Mouse (Mus musculus): Measurements from ENCODE around the gene Nid1.
"Not testable (repeated sequence)": the region's sequence is repeated elsewhere in the genome, so short reads cannot be mapped to it uniquely, and the experiment has no call there.

Nid1 gene

DNA sequence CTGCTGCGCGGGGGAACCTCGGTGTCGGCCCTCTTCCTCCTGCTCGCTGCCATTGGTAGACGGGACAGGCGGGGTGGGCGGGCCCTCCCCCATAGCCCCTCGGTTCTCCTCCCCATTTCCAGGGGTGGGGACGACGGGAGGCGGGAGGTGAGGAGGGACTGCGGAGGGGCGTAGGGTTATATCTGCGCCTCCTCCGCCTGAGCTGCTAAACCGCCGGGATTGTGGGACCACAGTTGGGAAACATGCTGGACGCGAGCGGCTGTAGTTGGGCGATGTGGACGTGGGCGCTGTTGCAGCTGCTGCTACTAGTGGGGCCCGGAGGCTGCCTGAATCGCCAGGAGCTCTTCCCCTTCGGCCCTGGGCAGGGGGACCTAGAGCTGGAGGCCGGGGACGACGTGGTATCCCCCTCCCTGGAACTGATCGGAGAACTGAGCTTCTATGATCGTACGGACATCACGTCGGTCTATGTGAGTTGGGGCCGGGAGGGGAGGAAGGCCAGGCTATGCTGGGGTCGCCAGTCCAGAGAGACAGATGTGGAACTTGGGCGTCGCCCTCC lies at the start of gene Nid1:
TSS of gene Nid1 (plus strand) at position 92 of the 556 bp plus-strand sequence.
- peak; percentile 88 for ATAC-seq (ENCODE audit: low TSS enrichment)

- ATAC-seq (ENCODE audit: low TSS enrichment): peak; percentile 90
Observed at GRCm38 (mm10) chr13:13393228-13394095, 43.9 kb upstream of the Nid1 start, which contains the start of gene Gpr137b. TSS of gene Gpr137b (minus strand) at chr13:13394014.

GRCm38 (mm10) chr13:13394096-13394395 lies 43.3 kb upstream of the Nid1 start:
- peak; percentile 45 for ATAC-seq (ENCODE audit: low TSS enrichment)

DNA sequence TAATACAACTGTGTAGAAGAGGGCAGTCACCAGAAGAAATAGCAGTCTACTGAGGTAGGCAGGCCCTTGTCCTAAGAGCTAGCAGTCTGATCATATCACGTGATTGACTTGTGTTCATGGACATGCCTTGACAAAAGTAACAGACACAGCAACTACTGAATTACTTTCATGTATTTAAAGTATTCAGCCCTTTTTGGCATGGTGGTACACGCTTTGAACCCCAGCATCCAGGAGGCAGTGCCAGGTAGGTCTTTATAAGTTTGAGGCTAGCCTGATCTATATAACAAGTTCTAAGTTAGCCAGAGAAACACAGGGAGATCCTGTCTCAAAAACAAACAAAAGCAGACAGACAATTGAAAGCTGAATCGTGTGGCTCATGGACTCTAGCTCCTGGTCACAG lies 36.5 kb upstream of the Nid1 start:
- not testable (repeated sequence) for ATAC-seq (ENCODE audit: low TSS enrichment)

DNA sequence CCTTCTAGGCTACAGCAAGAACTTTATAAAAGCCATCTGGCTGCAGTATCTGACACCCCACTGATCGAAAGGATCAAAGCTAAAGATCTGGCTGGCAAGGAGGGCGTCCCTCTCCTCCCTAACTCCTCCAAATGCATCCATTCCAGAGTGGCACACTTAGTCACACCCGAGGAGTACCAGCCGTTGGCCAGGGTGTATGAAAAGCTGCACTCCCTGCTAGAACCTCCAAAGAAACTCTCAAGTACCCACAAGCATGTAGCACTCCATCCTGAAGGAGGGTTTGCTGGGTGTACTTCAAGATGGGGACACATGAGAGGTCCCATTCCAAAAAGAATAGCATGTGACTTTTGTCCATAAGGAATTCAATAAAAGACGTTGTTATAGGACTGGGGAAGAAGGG lies 34.5 kb upstream of the Nid1 start:
- not testable (repeated sequence) for ATAC-seq (ENCODE audit: low TSS enrichment)

DNA sequence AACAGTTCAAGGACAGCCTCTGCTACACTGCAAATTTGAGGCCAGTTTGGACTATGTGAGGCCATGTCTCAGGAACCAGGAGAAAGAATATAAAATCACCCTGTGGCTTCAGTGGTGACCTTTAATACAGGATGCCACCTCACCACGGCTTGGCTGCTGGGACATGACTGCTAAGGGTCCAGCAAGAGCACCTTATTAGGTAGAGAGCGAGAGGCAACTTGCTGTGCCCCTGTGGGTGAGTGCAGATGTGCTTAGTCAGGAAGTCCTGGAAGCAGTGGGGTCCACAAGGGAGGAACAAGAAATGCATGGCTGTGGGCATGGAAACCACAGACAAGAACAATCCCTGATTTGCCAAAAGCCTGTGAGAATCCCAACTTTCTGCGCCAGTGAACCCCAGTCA lies 34.0 kb upstream of the Nid1 start:
- not testable (repeated sequence) for ATAC-seq (ENCODE audit: low TSS enrichment)

- ATAC-seq (ENCODE audit: low TSS enrichment): not testable (repeated sequence)
Observed at GRCm38 (mm10) chr13:13403839-13404238, 33.5 kb upstream of the Nid1 start.

DNA sequence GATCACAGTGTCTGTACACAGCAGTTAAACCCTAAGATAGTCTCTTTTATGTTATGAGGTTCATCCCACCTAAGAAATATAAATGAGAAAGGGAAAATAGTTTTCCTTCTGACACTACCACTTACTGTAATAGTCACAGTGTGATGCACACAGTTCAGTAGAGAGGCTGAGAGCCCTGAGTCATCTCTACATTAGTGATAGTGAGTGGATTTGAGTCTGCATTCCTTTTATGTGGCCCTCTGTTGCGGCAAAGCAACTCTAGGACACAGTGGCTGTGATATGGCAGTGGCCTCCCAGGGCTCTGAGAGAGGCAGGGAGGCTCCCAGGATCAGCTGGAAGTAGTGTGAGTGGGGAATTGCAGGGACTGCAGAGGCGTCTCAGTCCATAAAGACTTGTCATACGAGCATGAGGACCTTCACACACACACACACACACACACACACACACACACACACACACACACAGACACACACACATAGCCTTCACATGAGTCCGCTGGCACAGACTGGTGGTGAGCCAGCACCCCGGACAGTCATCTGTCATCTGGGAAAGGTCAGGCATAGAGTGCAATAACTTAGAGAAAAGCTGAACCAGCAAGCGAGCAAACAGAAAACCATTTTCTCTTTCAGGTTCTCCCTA lies 32.7 kb upstream of the Nid1 start:
- not testable (repeated sequence) for ATAC-seq (ENCODE audit: low TSS enrichment)

GRCm38 (mm10) chr13:13405511-13405910 lies 31.8 kb upstream of the Nid1 start:
- ATAC-seq (ENCODE audit: low TSS enrichment): not testable (repeated sequence)

GRCm38 (mm10) chr13:13414206-13414605 lies 23.1 kb upstream of the Nid1 start:
- ATAC-seq (ENCODE audit: low TSS enrichment): no peak

DNA sequence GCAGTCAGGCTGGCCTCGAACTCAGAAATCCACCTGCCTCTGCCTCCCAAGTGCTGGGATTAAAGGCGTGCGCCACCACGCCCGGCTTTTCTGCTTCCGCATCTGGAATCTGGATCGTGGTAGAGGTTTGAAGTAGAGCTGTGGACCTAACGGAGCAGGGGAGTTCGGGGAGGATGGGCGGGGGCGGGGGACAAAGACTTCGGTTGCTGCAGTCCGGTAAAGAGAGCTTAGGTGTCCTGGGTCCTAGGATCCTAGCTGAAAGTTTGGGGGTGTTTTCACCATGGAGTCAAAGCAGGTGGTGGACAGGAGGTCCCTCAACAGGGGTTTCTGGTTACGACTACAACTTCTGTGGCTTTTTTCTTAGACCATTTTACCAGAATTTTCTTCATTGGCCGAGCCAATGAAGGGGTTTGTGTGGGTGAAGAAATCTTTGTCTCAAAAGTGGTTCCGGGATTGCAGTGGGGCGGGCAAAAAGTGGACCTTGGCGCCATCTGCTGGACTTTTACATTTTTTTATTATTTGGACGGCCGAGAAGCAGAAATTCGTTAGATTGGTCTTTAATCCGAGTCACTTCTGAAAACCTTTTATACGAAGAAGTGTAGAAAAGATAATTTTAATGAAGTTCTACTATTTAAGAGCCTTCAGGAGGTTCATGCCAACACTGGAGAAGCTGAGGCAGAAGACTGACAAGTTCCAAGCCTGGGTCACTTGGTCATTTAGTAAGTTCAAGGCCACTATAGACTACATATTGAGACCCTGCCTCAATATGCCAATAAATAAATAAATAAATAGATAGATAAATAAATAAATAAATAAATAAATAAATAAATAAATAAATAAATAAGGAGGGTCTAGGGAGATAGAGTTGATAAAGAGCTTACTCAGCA lies 22.0 kb upstream of the Nid1 start:
- ATAC-seq (ENCODE audit: low TSS enrichment): peak; percentile 50

- ATAC-seq (ENCODE audit: low TSS enrichment): not testable (repeated sequence)
Observed at GRCm38 (mm10) chr13:13416007-13416337, 21.4 kb upstream of the Nid1 start.

GRCm38 (mm10) chr13:13418859-13419258 lies 18.5 kb upstream of the Nid1 start:
- ATAC-seq (ENCODE audit: low TSS enrichment): not testable (repeated sequence)

- ATAC-seq (ENCODE audit: low TSS enrichment): not testable (repeated sequence)
Observed at GRCm38 (mm10) chr13:13423301-13423700, 14.1 kb upstream of the Nid1 start.

DNA sequence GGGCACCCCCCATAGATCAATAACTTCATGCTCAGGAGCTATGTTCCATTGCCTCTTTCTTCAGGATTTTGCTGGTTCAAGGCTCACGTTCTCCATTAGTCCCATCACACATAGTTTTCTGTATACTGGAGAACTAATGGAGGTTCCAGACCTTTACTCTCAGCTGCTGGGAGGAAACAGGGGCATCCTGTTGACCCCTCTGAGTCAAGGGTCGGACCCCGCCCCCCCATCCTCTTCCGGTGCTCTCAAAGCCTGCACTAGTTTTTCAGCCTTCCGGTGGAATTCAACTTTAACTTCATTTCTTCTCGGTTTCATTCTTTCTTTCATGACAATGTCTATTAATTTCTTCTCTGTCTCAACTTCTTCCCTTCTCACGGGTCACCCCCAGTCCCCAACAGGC lies 1.2 kb upstream of the Nid1 start:
- ATAC-seq (ENCODE audit: low TSS enrichment): not testable (repeated sequence)

GRCm38 (mm10) chr13:13438112-13438953 lies 982 bp downstream of the Nid1 start:
- not testable (repeated sequence) for ATAC-seq (ENCODE audit: low TSS enrichment)

GRCm38 (mm10) chr13:13445601-13446000 lies 8.2 kb downstream of the Nid1 start:
- not testable (repeated sequence) for ATAC-seq (ENCODE audit: low TSS enrichment)

- not testable (repeated sequence) for ATAC-seq (ENCODE audit: low TSS enrichment)
Observed at GRCm38 (mm10) chr13:13446711-13447443, 9.5 kb downstream of the Nid1 start.

GRCm38 (mm10) chr13:13449981-13450380 lies 12.6 kb downstream of the Nid1 start:
- not testable (repeated sequence) for ATAC-seq (ENCODE audit: low TSS enrichment)

GRCm38 (mm10) chr13:13450931-13451330 lies 13.6 kb downstream of the Nid1 start:
- not testable (repeated sequence) for ATAC-seq (ENCODE audit: low TSS enrichment)
